Mouse (Mus musculus) heart, adult 18-20 months (tissue): ENCODE results near the gene Mtfr1l. TPM values are rescaled to one million over a fixed set of nuclear protein-coding genes. Genes with fewer than 3 reads are reported as not detected.

Experiments used
- DNase-seq, 2 experiments: peaks; one replicate each; pipeline ENCODE4 v3.0.0; 2021 to 2022; ENCODE audit warnings: mixed read lengths in 1 of 2
- long read RNA-seq, 2 experiments: library from polyadenylated mRNA; stranded (forward); transcript quantifications; one replicate each; pipeline ENCODE4 v2.0.0; 2021
- total RNA-seq, 2 experiments: library from RNA; stranded (reverse); gene quantifications; 2 replicates each; pipeline ENCODE4 v1.2.3; 2021

Gene Mtfr1l
- 100 to 1,000 TPM; 184 to 217 TPM for total RNA-seq
- long read RNA-seq, experiment 1, full-length matches to known transcripts = 202 of 381 reads
- long read RNA-seq, experiment 1, partial matches to known transcripts = 102 of 381 reads
- long read RNA-seq, experiment 1, other reads (novel, unspliced or antisense) = 77 of 381 reads
- long read RNA-seq, experiment 2, transcript Mtfr1l-202 (7 exons, 1,969 nt) = major isoform, 56 of 176 reads
- long read RNA-seq, experiment 2, transcript Mtfr1l-201 (7 exons, 2,025 nt) = minor isoform, 32 of 176 reads
- long read RNA-seq, experiment 2, partial matches to known transcripts = 40 of 176 reads
- long read RNA-seq, experiment 2, other reads (novel, unspliced or antisense) = 48 of 176 reads

DNA sequence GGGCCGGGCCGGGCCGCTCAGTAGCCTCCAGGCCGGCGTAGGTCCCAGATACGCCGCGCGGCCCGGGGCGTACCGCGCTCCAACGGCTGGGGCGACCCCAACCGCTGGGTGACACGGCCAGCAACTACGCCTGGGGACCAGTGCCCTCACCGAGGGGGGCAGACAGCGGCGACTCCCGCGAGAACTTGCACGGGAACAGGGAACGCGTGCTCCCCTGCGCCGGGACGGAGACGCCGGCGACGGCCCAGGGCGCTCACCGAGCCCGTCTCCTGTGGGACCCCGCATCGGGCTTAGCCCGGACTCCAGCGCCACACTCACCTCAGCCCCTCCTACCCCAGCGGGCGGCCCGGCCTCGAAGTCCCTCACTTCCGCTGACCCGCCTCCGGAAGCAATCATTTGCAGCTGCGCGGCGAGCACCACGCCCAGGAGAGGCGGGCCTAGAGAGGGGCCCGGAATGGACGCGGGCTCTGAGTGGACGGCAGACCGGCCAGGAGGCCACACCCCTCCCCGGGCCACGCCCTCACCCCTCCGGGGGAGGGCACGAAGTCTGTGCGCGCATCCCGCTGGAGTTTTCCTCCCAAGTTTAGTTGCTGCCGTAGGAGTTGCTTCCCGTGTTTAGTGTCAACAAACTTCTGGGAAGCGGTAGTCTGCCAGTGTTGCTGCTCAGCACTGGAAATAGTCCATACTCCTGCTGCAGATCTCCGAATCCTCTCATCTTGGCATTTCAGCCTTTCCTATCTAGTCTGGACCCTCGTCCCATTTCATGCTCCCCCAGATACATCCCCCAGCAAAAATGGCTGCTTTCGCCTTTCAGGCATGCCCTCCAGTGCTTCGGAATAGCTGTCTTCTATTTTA is at the start of gene Mtfr1l:
TSS of gene Mtfr1l (minus strand) at position 456 of the 855 bp plus-strand sequence.
- peak; percentile 99 for DNase-seq

DNA sequence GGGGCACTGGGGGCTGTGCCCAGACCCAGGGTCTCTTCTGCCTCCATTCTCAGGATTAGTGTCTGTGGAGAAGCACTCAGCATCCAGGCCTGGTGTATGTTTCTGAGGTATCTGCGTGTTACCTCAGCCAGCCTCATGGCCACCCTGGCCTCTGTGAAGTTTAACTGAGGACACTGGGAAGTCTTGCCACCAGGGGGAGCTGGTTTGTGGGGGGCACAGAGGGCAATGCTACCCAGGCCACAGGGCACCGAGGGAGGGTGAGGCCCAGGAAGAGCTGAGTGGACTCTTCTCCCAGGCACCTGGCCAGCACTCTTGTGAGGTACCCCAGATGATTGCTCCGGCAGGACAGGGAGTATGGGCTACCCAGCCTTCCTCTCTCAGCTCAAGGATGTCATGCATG is 48.3 kb upstream of the Mtfr1l start:
- DNase-seq = peak in 1 of 2 experiments; percentile 68

DNA sequence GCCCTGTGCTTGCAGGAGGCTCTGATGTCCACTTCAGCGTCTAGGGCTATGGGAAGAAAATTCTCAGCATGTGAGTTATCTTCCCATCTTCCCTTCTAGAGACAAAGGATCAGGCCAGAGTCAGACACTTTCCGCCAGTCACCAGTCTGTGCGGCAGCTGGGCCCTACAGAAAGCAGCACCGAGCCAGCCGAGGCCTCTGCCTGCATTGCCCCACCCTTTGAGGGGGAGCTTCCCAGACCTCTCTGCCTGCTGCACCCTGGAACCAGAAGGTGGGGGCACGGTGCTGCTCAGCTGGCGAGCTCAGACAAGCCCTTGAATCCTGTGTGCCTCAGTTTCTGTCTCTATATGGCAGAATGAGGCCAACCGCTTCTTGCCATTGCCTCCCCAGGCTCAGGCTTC is 46.2 kb upstream of the Mtfr1l start:
- no peak for DNase-seq

DNA sequence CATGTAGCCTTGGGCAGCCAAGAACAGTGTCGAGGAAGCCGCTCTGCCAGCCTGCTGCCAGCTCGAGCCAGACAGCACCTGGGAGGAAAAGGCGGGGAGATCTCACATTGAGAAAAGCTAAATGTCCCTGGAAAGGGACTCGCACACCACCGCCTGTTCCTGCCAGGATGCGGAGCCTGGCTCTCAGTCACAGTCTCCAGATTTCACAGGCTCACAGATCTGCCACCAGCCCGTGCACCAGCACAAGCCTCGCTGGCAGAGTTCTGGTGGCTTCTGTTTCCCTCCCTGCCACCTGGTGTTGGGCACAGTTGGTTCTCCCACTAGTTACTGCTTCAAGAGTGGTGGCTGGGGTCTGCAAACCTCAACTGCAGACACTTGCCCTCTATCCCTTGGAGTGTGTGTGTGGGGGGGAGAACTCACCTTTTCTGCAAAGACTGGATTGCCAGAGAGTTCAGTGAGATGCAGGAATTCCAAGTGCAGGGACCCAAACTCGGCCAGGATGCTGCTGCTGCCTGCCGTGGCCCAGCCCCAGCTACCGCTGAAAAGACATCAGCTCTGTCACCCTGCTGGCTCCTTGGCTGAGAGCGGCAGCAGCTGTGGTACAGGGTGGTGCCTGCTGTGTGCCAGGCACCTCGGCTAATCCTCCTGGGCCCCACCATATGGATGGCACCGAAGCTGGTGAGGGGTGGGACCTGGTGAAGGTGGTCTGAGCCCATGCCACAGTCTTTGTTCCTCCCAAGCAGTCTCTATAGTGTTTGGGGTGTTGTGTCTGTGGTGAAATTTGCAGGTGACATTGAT is 45.4 kb upstream of the Mtfr1l start:
- DNase-seq = no peak

DNA sequence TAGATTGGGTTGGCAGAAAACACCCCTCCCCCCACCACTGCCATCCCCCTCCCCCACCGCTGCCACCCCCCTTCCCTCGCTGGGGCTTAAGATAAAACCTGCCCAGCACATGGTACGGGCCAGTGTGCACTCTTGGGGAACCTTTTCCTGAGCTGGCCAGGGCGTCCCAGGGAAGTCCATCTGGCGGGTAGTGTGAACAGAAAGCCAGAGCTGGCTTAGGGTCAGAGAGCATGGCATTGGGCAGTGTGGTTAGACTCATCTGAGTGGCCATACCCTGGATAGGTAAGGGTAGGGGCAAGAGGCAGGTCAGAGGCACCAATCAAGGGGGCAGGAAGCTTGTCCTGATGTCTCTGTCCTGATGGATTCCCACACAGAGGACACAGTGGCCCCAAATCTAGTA is 44.4 kb upstream of the Mtfr1l start:
- no peak for DNase-seq

DNA sequence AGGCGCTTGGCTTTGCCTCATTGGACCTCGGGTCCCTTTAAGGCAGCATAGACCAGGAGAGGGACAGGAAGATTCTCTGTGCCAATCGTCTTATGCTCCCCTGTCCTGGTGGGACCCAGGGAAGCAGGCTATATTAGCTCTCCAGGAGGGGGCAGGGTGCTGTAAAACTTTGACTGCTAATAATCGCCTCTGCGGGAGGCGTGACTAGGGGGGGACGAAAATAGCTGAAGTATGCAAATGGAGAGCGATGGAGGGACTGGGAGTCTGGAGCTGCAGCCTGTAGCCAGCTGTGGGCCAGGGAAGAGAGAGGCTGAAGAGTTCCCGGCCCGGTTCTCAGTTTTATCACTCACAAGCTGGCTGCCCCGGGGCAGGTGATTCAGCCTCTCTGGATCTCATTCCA is 44.0 kb upstream of the Mtfr1l start:
- DNase-seq = peak; percentile 61 to 66

DNA sequence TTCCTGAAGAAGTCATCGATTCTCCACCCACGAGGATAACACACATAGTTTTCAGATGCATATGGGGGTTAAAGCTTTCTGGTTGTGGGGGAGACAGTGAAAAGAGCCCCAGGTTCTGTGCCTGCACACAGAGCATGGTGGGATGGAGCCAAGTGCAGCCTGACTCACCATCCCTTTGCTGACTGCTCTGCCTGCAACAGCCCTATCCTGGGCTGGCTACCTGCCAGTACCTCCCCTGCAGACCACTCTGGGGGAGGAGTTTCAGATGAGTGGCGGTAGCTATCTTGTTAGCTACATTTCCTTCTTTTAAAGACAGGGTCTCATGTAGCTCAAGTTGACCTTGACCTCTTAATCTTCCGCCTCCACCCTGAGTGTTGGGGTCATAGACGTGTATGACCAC is 43.2 kb upstream of the Mtfr1l start:
- no peak for DNase-seq

DNA sequence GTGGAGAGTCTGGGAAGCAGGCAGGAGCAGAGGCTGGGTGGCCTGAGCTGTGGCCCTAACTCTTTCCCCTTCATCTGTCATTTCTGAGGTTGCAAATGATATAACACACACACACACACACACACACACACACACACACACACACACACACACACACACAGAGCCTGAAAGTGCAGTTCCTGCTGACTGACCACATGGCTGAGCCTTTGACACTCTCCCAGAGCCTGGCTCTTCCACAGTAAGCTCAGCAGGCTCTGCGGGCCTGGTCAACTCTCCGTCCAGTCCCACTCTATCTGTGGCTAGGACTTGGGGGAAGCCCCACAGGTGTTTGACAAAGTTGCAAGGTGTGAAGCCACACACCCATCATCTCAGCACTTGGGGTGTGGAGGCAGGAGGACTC is 42.1 kb upstream of the Mtfr1l start:
- no peak for DNase-seq

DNA sequence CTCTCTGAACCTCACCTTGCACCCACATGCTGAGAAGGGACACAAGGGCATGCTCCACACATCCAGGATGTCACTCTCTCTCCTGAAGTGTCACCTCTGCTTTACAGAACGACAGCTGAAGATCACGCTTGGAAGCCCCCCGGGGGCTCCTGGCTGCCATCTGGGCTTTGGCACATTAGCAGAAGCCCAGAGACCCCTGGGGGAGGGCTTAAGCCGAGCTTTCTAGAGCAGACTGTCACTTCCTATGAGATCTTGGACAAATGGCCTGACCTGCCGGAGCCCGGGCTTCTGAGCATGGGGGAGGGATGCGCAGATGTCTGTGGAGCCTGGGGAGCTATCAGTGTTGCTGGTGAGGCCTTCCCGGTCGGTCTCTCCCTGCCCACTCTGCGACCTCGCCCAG is 40.3 kb upstream of the Mtfr1l start:
- no peak for DNase-seq

DNA sequence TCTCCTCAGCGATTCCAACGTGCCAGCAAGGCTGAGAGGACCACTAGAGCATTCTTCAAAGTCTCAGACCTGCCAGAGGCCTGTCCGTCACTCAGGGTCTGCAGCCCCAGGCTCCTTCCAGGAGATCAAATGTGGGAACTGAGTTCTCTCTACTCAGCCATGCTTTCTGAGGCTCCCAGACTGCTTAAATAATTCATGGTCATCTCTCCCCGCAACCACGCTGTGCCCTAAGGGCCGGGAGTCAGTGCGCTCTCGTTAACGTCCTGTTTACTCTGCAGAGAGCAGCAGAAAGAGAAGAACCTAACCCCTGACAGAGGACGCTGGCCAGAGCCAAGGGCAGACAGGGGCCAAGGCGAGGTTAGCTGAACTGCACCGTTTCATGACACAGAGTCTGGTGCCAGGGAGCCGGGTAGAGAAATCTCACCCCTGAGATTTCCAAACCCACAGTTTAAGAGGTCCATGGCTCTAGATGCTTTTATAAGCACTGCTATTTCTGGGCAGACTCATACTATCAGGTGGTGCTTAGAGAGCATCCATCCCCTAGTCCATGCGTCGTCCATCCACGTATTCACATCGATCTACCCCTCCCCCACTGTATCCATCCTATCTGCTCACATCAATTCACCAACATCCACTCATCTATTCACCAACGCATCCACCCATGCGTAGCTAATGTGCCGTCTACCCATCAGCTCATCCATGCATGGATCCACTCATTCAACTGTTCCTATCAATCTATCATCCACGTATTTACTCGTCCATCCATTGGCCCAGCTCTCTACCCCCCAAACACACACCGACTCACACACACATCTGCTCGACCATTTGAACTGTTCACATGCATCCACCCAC is 37.5 kb upstream of the Mtfr1l start:
- no peak for DNase-seq

DNA sequence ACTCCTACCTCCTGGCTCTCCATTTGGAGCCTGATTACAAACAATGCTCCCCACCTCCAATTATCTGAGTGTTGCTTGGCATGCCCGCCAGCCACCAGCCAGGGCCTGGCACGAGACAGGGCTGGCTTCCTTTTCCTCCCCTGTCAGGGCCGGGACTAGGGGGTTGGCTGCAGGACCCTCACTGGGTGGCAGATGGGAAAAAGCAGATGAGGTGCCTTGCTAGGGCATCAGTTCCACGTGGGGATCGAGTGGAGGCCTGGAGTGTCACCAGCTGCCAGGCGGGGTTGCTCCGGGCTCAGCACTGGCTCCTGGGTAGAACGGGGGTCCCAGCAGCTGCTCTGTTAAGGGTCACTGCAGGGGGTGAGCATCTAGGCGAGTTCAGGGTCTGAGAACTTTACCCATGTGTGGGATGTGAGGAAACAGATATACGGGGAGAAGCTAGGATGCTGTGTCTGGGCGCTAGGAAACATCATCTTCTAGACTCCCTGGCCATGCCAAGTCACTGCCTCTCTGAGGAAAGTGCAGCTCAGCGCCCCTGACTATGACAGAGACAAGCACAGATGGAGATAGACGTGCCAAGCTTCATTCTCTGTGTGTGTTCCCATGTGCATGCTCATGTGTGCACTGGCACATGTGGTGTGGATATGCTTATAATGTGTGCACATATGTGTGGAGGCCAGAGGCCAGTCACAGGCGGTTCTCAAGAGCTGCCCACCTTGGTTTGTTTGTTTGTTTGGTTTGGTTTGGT is 35.7 kb upstream of the Mtfr1l start:
- DNase-seq = no peak

DNA sequence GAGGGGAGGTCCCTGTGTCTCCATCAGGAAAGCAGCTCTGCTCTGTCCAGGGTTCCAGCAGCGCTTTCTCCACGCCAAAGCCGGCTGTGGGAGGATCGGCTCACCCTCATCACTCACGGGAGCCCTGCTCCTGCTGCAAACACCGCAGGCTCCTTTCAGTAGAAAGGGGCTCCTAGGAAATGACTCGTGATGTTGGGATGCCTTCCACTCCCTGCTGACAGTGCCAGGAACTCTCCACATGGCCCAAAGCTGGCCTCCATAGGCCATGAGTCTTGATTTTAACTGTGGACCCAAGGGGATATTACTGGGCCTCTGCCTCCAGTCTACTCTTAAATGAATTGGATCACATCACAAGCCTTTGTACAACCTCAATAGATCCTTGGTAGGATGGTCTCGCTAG is 34.6 kb upstream of the Mtfr1l start:
- no peak for DNase-seq

DNA sequence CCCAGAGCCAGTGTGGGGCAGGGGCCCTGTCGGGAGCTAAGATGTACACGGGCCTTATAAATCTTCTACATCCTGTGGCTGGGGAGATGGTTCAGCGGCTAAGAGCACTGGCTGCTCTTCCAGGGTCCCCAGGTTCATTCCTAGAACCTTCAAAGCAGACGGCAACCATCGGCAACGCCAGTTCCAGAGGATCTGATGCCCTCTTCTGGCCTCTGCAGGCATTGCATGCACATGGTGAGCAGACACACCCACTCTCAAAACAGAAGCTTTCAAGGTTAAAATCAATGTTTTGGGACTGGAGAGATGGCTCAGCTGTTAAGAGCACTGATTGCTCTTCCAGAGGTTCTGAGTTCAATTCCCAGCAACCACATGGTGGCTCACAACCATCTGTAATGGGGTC is 34.0 kb upstream of the Mtfr1l start:
- no peak for DNase-seq

DNA sequence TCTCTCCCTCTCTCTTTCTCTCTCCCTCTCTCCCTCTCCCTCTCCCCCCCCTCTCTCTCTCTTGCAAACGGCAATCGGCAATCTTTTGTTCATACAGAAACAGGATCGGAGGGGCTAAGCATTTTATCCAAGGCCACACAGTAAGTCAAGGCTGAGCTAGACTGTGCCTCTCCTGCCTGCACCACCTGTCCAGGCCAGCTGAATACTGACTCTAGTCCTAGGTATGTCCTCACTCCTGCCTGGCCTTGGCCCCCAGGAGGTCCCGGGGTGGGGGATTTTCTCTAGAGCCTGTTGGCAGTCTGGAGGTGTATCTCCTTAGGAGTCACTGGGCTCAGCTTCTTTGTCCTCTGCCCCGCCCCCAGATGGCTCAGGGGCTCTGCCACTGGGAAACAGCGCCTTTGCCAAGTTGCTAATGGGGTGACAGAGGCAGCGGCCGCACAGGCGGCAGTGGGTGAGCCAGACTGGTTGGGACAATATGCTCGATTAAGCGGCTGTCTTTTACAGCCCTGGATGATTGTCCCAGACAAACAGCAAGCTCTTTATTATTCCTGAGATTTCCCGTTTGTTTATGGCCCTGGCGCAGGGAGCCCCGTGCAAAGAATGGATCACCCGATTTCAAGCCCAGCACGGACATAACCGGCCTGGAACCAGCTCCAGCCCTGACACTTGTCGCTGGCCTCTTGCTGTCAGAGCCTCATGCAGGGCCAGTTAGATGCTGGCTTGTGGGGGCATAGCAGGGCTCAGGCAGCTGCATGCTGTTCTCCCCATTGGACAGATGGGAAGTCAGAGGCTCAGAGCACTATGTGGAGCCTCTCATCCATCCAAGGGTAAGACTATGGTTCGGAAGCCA is 32.4 kb upstream of the Mtfr1l start:
- DNase-seq = no peak

DNA sequence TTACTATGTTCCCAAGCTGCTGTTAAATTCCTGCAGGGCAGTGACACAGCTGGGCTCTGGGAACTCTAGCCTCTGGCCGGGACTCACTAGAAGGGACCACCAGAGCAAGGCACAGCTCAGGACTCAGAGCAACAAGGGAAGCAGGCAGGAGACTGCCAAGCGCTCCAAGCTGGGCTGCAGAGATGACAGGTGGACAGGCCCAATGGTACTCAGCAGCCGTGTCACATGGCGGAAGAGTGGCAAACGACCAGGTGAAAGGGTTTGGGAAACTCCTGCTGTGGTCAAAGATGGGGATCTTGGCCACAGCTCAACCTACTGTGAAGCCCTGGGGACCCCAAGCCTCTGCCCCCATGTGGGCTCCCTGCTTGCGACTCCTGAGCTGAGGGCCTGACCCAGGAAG is 28.9 kb upstream of the Mtfr1l start:
- DNase-seq = no peak

DNA sequence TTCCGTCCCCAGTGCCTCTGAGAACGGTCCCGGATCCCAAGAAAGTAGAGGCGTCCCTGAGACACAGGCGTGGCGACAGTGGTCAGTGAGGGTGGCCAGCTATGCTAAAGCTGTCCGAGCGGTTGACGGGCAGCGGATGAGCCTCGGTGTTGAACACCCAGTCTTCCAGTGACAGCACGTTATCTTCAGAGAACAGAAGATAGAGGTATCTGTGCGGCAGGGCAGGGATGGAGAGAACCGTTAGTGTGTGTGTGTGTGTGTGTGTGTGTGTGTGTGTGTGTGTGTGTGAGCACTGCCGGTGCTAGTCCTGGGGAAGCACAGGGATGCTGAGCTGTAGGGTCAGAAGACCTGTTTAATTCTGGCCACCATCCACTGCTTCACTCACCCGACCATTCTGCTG is 28.4 kb upstream of the Mtfr1l start:
- no peak for DNase-seq

DNA sequence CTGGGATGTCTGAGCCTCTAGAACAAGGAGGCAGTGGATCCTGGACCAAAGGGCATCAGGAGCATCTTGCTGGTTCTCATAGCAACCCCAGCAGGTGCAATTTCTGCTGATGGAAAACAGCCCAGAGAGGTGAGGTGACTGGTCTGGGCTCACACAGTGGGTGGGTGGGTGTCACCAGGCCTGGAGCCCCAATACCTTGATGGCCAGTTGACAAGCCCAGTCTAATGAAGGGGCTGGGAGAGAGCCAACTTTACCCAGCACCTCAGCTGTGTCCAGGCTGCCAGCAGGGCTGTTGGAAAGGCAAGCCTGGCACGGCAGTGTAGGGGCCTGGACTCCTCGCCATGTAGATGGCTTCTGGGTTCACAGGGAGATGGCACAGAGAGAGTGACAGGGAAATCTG is 26.8 kb upstream of the Mtfr1l start:
- DNase-seq = no peak

DNA sequence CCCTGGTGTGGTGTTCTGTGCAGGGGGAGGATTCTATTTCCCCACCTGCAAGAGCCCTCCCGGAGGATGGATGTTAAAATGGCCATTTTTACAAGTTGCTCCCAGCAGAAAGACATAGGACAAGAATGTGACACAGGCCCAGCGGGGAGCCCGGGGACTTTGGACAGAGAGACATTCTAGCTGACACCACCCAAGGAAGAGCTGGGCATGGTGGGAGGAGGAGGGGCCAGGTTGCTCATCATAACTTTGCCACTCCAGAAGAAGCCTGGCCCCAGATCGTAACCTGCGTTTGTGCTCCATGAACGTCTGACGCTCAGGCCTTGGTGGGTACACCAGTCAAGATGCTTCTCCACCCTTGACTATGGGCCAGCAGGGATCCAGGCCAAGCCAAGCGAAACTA is 25.5 kb upstream of the Mtfr1l start:
- DNase-seq = no peak

DNA sequence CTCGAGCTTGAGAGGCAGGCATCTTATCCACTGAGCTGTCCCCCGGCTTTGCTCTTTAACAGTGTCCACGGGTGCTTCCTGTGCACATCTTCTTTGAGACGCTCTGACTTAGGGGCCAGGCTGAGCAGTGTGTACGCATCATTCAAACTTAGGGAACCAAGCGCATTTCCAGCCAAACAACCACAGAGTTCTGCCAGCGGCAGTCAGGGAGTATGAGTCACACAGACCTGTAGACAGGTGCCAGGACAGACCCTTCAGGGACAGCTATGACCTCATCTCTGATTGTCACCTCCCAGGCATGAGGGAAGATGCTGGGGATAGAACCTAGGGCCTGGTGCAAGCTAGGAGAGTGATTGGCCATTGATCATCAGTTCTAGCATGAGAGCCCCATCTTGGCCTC is 24.0 kb upstream of the Mtfr1l start:
- no peak for DNase-seq

DNA sequence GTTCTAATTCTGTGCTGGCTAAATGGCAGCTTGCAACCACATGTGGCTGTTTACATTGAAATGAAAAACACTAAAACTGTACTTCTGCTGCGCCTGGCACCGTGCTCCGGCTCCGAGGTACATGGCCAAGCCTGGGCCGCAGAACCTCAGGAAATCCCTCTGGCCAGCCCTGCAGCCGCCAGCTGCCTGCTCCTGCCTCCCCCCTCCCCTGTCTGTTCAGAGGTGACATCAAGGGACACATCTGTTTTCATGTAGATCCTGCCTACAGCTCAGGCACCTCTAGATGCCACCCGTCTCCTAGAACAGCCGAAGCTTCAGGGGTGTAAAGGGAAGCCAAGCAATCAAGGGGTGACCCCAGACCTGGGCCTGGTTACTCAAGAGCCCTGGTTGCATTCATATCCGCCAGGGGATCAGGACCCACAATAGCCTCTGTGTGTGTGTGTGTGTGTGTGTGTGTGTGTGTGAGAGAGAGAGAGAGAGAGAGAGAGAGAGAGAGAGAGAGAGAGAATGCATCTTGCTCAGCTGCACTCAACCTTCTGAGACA is 23.5 kb upstream of the Mtfr1l start:
- peak in 1 of 2 experiments; percentile 26 for DNase-seq
